12 mouse cellular contexts compared by ENCODE assay signal in genomic region chr11:22969486-22969885, GRCm38 (mm10). TPM values are rescaled to one million over a fixed set of nuclear protein-coding genes. Genes with fewer than 3 reads are reported as not detected.
DNase-seq lines count a peak whose midpoint lies in the region; ATAC-seq and TF ChIP-seq lines count a peak whose summit lies in the region.
"Had no signal": no experiment of that assay in that cellular context is flagged by ENCODE, and none has a peak within 500 bp of the region (broad histone marks: within the 10 kb centered on the region; RNA-seq: fewer than 3 reads in every experiment).

No protein-coding gene starts in this region.

- no peaks in the 10 kb centered on the region for H3K27me3 ChIP-seq in forebrain, embryonic 14.5 days (replicated peaks; ENCODE audit: control insufficient read depth, insufficient read depth, low read length)
- no peaks in the 10 kb centered on the region for H3K27me3 ChIP-seq in forebrain, embryonic 16.5 days (replicated peaks; ENCODE audit: control insufficient read depth, insufficient read depth, low read length)
- H3K27me3 ChIP-seq in liver, embryonic 14.5 days (ENCODE audit: control insufficient read depth, insufficient read depth, low read length) = no peaks in the 10 kb centered on the region
- no peaks in the 10 kb centered on the region for H3K27me3 ChIP-seq in liver, embryonic 11.5 days (replicated peaks; ENCODE audit: control insufficient read depth, insufficient read depth, low read length)
- H3K27me3 ChIP-seq in CH12.LX (replicated peaks) = no peaks in the 10 kb centered on the region
- H3K27me3 ChIP-seq: limb, embryonic 12.5 days; midbrain, embryonic 15.5 days had no signal

- dilution Hi-C loops in CH12.LX (cut with MboI; ENCODE audit: extremely low pct_ligation_motif_present, extremely low pct_unique_long_range_greater_than_20kb, low sequenced_read_pairs) = no loop called here

- TF ChIP-seq RAD21 in CH12.LX (IDR thresholded peaks at IDR 0.05; ENCODE audit: low read depth, low read length) = peak; percentile 97

- H3K36me3 ChIP-seq in forebrain, embryonic 14.5 days (ENCODE audit: control insufficient read depth, insufficient read depth, low read length) = no peaks in the 10 kb centered on the region
- H3K36me3 ChIP-seq in forebrain, embryonic 16.5 days (ENCODE audit: control insufficient read depth, insufficient read depth) = 0 out of 2 replicates have a peak, but pooled peaks cover 5% of the 10 kb centered on the region
- H3K36me3 ChIP-seq in liver, embryonic 14.5 days (replicated peaks; ENCODE audit: control insufficient read depth, insufficient read depth, low read depth) = no peaks in the 10 kb centered on the region
- peaks cover 4% of the 10 kb centered on the region; the same call in 1 of the 2 replicates for H3K36me3 ChIP-seq in liver, embryonic 11.5 days (ENCODE audit: control insufficient read depth, insufficient read depth, low read length)
- peaks cover 4 to 36% of the 10 kb centered on the region in 2 experiments for H3K36me3 ChIP-seq in CH12.LX (replicated peaks in 1 of 2; ENCODE audit: control insufficient read depth in 1 of 2, insufficient read depth in 1 of 2, low read length in 1 of 2)
- H3K36me3 ChIP-seq: midbrain, embryonic 15.5 days had no signal

- peaks cover 9% of the 10 kb centered on the region for H3K79me2 ChIP-seq in CH12.LX (replicated peaks; ENCODE audit: control insufficient read depth, extremely low read depth, insufficient read depth, poor library complexity, severe bottlenecking)

- no peak overlapping the region for H3K27ac ChIP-seq in forebrain, embryonic 14.5 days (ENCODE audit: low read depth, low read length)
- H3K27ac ChIP-seq in forebrain, embryonic 16.5 days (ENCODE audit: low read length) = no peak overlapping the region
- H3K27ac ChIP-seq in liver, embryonic 14.5 days = no peak overlapping the region
- H3K27ac ChIP-seq in liver, embryonic 11.5 days (ENCODE audit: low read depth, low read length) = no peak overlapping the region
- no peak overlapping the region for H3K27ac ChIP-seq in CH12.LX (ENCODE audit: insufficient read depth, low read depth)
- H3K27ac ChIP-seq: limb, embryonic 12.5 days; midbrain, embryonic 15.5 days had no signal

- in situ Hi-C loops in CH12.LX (cut with MboI; ENCODE audit: low pct_ligation_motif_present, low pct_unique_long_range_greater_than_20kb, low sequenced_read_pairs) = no loop called here

- DNase-seq in forebrain, embryonic 14.5 days (ENCODE audit: low spot score) = peak; percentile 60
- DNase-seq in liver, embryonic 14.5 days (ENCODE audit: low read depth in 3 of 3, low spot score in 3 of 3) = peak in 2 of 3 experiments; percentile 26 to 51
- no peak for DNase-seq in liver, embryonic 11.5 days (ENCODE audit: low spot score)
- peak; percentile 64 for DNase-seq in CH12.LX (ENCODE audit: extremely low read depth)
- no peak for DNase-seq in spleen, postnatal 4 days (ENCODE audit: low spot score in 2 of 2)
- DNase-seq in heart, adult 11 months = no peak
- DNase-seq: adrenal gland, postnatal 36 days; cerebellum, postnatal 36 days had no signal

- peaks cover 5% of the 10 kb centered on the region; the same call in 1 of the 2 replicates for H3K4me1 ChIP-seq in forebrain, embryonic 14.5 days (ENCODE audit: control insufficient read depth, insufficient read depth, low read length)
- peaks cover 6% of the 10 kb centered on the region for H3K4me1 ChIP-seq in forebrain, embryonic 16.5 days (replicated peaks; ENCODE audit: control insufficient read depth, insufficient read depth, low read length)
- peaks cover 0 to under 1% of the 10 kb centered on the region in 2 experiments; a peak in 1 of 4 replicates for H3K4me1 ChIP-seq in liver, embryonic 14.5 days (replicated peaks; ENCODE audit: control insufficient read depth in 2 of 2, insufficient read depth in 2 of 2, low read length in 1 of 2)
- no peaks in the 10 kb centered on the region for H3K4me1 ChIP-seq in liver, embryonic 11.5 days (replicated peaks; ENCODE audit: control insufficient read depth, insufficient read depth, low read length)
- H3K4me1 ChIP-seq in CH12.LX (ENCODE audit: control insufficient read depth in 1 of 2, insufficient read depth in 2 of 2) = peaks cover 0 to 4% of the 10 kb centered on the region in 2 experiments; a peak in 1 of 4 replicates

- no peak for TF ChIP-seq POLR2A in CH12.LX (IDR thresholded peaks at IDR 0.05; ENCODE audit: low read depth, low read length)

- no peak overlapping the region for H3K4me2 ChIP-seq in forebrain, embryonic 14.5 days (ENCODE audit: low read length)
- H3K4me2 ChIP-seq in forebrain, embryonic 16.5 days (ENCODE audit: low read length) = no peak overlapping the region
- no peak overlapping the region for H3K4me2 ChIP-seq in liver, embryonic 14.5 days (ENCODE audit: low read depth)
- no peak overlapping the region for H3K4me2 ChIP-seq in liver, embryonic 11.5 days
- H3K4me2 ChIP-seq in CH12.LX (ENCODE audit: insufficient read depth, low read depth, poor library complexity, severe bottlenecking) = no peak overlapping the region
- H3K4me2 ChIP-seq: limb, embryonic 12.5 days; midbrain, embryonic 15.5 days had no signal

- no peak overlapping the region for H3K9ac ChIP-seq in forebrain, embryonic 14.5 days (ENCODE audit: low read length)
- H3K9ac ChIP-seq in forebrain, embryonic 16.5 days (replicated peaks; ENCODE audit: low read depth, low read length) = no peak overlapping the region
- H3K9ac ChIP-seq in liver, embryonic 14.5 days (replicated peaks) = no peak overlapping the region
- H3K9ac ChIP-seq in liver, embryonic 11.5 days (ENCODE audit: low read depth, low read length) = no peak overlapping the region
- no peak overlapping the region for H3K9ac ChIP-seq in CH12.LX (ENCODE audit: insufficient read depth, low read depth)
- H3K9ac ChIP-seq: limb, embryonic 12.5 days; midbrain, embryonic 15.5 days had no signal

- ATAC-seq in forebrain, embryonic 14.5 days = no peak
- ATAC-seq in forebrain, embryonic 16.5 days = no peak
- no peak for ATAC-seq in liver, embryonic 14.5 days (ENCODE audit: insufficient read depth)
- no peak for ATAC-seq in liver, embryonic 11.5 days (replicated peaks; ENCODE audit: low FRiP score)
- ATAC-seq in granulocyte monocyte progenitor cell, adult 5-6 weeks (replicated peaks; ENCODE audit: poor library complexity, severe bottlenecking) = peak; percentile 34; the same call in 1 of the 2 replicates
- ATAC-seq: midbrain, embryonic 15.5 days had no signal

- H3K9me3 ChIP-seq in forebrain, embryonic 14.5 days (replicated peaks; ENCODE audit: control insufficient read depth, low read length) = peaks cover 17% of the 10 kb centered on the region
- H3K9me3 ChIP-seq in forebrain, embryonic 16.5 days (ENCODE audit: control insufficient read depth, low read length) = peaks cover 18% of the 10 kb centered on the region
- no peaks in the 10 kb centered on the region for H3K9me3 ChIP-seq in liver, embryonic 14.5 days (ENCODE audit: control insufficient read depth, low read length)
- H3K9me3 ChIP-seq in liver, embryonic 11.5 days (ENCODE audit: control insufficient read depth, low read length) = peaks cover 12% of the 10 kb centered on the region
- H3K9me3 ChIP-seq in CH12.LX (replicated peaks; ENCODE audit: low read length) = peaks cover 21% of the 10 kb centered on the region

- WGBS in forebrain, embryonic 14.5 days = 66% methylated on average over 6 of the region's 6 CpGs
- 61% methylated on average over 6 of the region's 6 CpGs for WGBS in forebrain, embryonic 16.5 days
- 30% methylated on average over 6 of the region's 6 CpGs for WGBS in liver, embryonic 14.5 days (ENCODE audit: insufficient replicate concordance)
- WGBS in liver, embryonic 11.5 days = 55% methylated on average over 6 of the region's 6 CpGs

- peak; percentile 63 for TF ChIP-seq CTCF in liver, embryonic 14.5 days (IDR thresholded peaks at IDR 0.05; ENCODE audit: low read depth)
- TF ChIP-seq CTCF in CH12.LX (conservative IDR thresholded peaks at IDR 0.05 in 1 of 2, IDR thresholded peaks at IDR 0.05 in 1 of 2; ENCODE audit: low read depth in 2 of 2, low read length in 2 of 2) = peak; percentile 90 to 91

- no peak overlapping the region for H3K4me3 ChIP-seq in forebrain, embryonic 14.5 days (ENCODE audit: low read depth, low read length)
- no peak overlapping the region for H3K4me3 ChIP-seq in forebrain, embryonic 16.5 days (replicated peaks; ENCODE audit: low read length)
- H3K4me3 ChIP-seq in liver, embryonic 14.5 days (ENCODE audit: insufficient read depth in 1 of 2, low read depth in 2 of 2, low read length in 2 of 2) = no peak overlapping the region
- no peak overlapping the region for H3K4me3 ChIP-seq in liver, embryonic 11.5 days (ENCODE audit: low read depth, low read length)
- H3K4me3 ChIP-seq in CH12.LX (replicated peaks in 1 of 3; ENCODE audit: low read depth in 2 of 3, low read length in 2 of 3, poor library complexity in 1 of 3) = no peak overlapping the region
- H3K4me3 ChIP-seq: limb, embryonic 12.5 days; midbrain, embryonic 15.5 days had no signal

- TF ChIP-seq EP300 in liver, embryonic 14.5 days (IDR thresholded peaks at IDR 0.05; ENCODE audit: low read depth) = no peak
- TF ChIP-seq EP300 in CH12.LX (IDR thresholded peaks at IDR 0.05; ENCODE audit: low read length) = no peak

RNA-seq across cellular contexts. Expression of gene Zrsr1, which starts 2.3 kb away (rescaled TPM):
- 4.7 and 5.6 TPM in 2 replicates for polyA plus RNA-seq in forebrain, embryonic 14.5 days (2014; fragmentation: Nextera tagmentation; extraction: Ambion mirVana)
- polyA plus RNA-seq in forebrain, embryonic 16.5 days (2015; fragmentation: Nextera tagmentation; extraction: Ambion mirVana) = 6.1 and 6.6 TPM in 2 replicates
- 6.2 and 12.6 TPM in 2 replicates for polyA plus RNA-seq in liver, embryonic 14.5 days (2012; rRNA removed)
- 1.8 and 2.3 TPM in 2 replicates for polyA plus RNA-seq in liver, embryonic 14.5 days (2014; fragmentation: Nextera tagmentation; extraction: Ambion mirVana)
- 1.7 and 2.1 TPM in 2 replicates for polyA plus RNA-seq in liver, embryonic 11.5 days (2014; fragmentation: Nextera tagmentation; extraction: Ambion mirVana)
- 4.0 and 4.4 TPM in 2 replicates for total RNA-seq in CH12.LX (2012; rRNA removed)
- total RNA-seq in CH12.LX (2014; rRNA removed) = 4.7 and 4.8 TPM in 2 replicates
- 9.3 and 12.9 TPM in 2 replicates for polyA plus RNA-seq in CH12.LX (2012; ENCODE audit: insufficient read length, low read depth)
- 3.2 and 4.1 TPM in 2 replicates for total RNA-seq in granulocyte monocyte progenitor cell, adult 5-6 weeks (2014; fragmentation: Nextera tagmentation)
- total RNA-seq in granulocyte monocyte progenitor cell, adult 5-6 weeks (2017) = 4.5 and 9.3 TPM in 2 replicates

RNA-seq across cellular contexts. Expression of gene Gm28048, which starts 12.4 kb away (rescaled TPM):
- polyA plus RNA-seq in forebrain, embryonic 14.5 days (2014; fragmentation: Nextera tagmentation; extraction: Ambion mirVana) = 4.0 and 4.3 TPM in 2 replicates
- polyA plus RNA-seq in forebrain, embryonic 16.5 days (2015; fragmentation: Nextera tagmentation; extraction: Ambion mirVana) = 3.0 and 6.0 TPM in 2 replicates
- polyA plus RNA-seq in liver, embryonic 14.5 days (2012; rRNA removed) = 2.3 and 2.8 TPM in 2 replicates
- 6.8 and 9.2 TPM in 2 replicates for polyA plus RNA-seq in liver, embryonic 14.5 days (2014; fragmentation: Nextera tagmentation; extraction: Ambion mirVana)
- 17.7 and 20.0 TPM in 2 replicates for polyA plus RNA-seq in liver, embryonic 11.5 days (2014; fragmentation: Nextera tagmentation; extraction: Ambion mirVana)
- total RNA-seq in CH12.LX (2012; rRNA removed) = 30.8 and 32.6 TPM in 2 replicates
- 93.3 and 101 TPM in 2 replicates for total RNA-seq in CH12.LX (2014; rRNA removed)
- polyA plus RNA-seq in CH12.LX (2012; ENCODE audit: insufficient read length, low read depth) = 47.3 and 59.5 TPM in 2 replicates
- 70.6 and 93.5 TPM in 2 replicates for total RNA-seq in granulocyte monocyte progenitor cell, adult 5-6 weeks (2014; fragmentation: Nextera tagmentation)
- total RNA-seq in granulocyte monocyte progenitor cell, adult 5-6 weeks (2017) = 48.6 and 74.5 TPM in 2 replicates

RNA-seq across cellular contexts. Expression of gene Commd1, which starts 12.7 kb away (rescaled TPM):
- 285 and 304 TPM in 2 replicates for polyA plus RNA-seq in forebrain, embryonic 14.5 days (2014; fragmentation: Nextera tagmentation; extraction: Ambion mirVana)
- polyA plus RNA-seq in forebrain, embryonic 16.5 days (2015; fragmentation: Nextera tagmentation; extraction: Ambion mirVana) = 225 and 234 TPM in 2 replicates
- 10.9 and 35.6 TPM in 2 replicates for polyA plus RNA-seq in liver, embryonic 14.5 days (2012; rRNA removed)
- polyA plus RNA-seq in liver, embryonic 14.5 days (2014; fragmentation: Nextera tagmentation; extraction: Ambion mirVana) = 203 and 221 TPM in 2 replicates
- polyA plus RNA-seq in liver, embryonic 11.5 days (2014; fragmentation: Nextera tagmentation; extraction: Ambion mirVana) = 331 and 333 TPM in 2 replicates
- total RNA-seq in CH12.LX (2012; rRNA removed) (109 and 127 TPM in 2 replicates), CH12.LX (2014; rRNA removed) (163 and 192 TPM in 2 replicates)
- 113 and 137 TPM in 2 replicates for polyA plus RNA-seq in CH12.LX (2012; ENCODE audit: insufficient read length, low read depth)
- total RNA-seq in granulocyte monocyte progenitor cell, adult 5-6 weeks (2014; fragmentation: Nextera tagmentation) = 95.6 and 97.6 TPM in 2 replicates
- 119 and 143 TPM in 2 replicates for total RNA-seq in granulocyte monocyte progenitor cell, adult 5-6 weeks (2017)

RNA-seq across cellular contexts. Expression of gene Cct4, which starts 20.8 kb away (rescaled TPM):
- polyA plus RNA-seq in forebrain, embryonic 14.5 days (2014; fragmentation: Nextera tagmentation; extraction: Ambion mirVana) = 378 and 395 TPM in 2 replicates
- 335 and 378 TPM in 2 replicates for polyA plus RNA-seq in forebrain, embryonic 16.5 days (2015; fragmentation: Nextera tagmentation; extraction: Ambion mirVana)
- 41.0 and 65.4 TPM in 2 replicates for polyA plus RNA-seq in liver, embryonic 14.5 days (2012; rRNA removed)
- 142 and 158 TPM in 2 replicates for polyA plus RNA-seq in liver, embryonic 14.5 days (2014; fragmentation: Nextera tagmentation; extraction: Ambion mirVana)
- 399 and 436 TPM in 2 replicates for polyA plus RNA-seq in liver, embryonic 11.5 days (2014; fragmentation: Nextera tagmentation; extraction: Ambion mirVana)
- total RNA-seq in CH12.LX (2012; rRNA removed) = 475 and 482 TPM in 2 replicates
- 874 and 992 TPM in 2 replicates for total RNA-seq in CH12.LX (2014; rRNA removed)
- 512 and 569 TPM in 2 replicates for polyA plus RNA-seq in CH12.LX (2012; ENCODE audit: insufficient read length, low read depth)
- total RNA-seq in granulocyte monocyte progenitor cell, adult 5-6 weeks (2014; fragmentation: Nextera tagmentation) = 190 and 205 TPM in 2 replicates
- 260 and 305 TPM in 2 replicates for total RNA-seq in granulocyte monocyte progenitor cell, adult 5-6 weeks (2017)

RNA-seq across cellular contexts. Expression of gene Fam161a, which starts 37.8 kb away (rescaled TPM):
- 3.2 and 4.1 TPM in 2 replicates for polyA plus RNA-seq in forebrain, embryonic 14.5 days (2014; fragmentation: Nextera tagmentation; extraction: Ambion mirVana)
- polyA plus RNA-seq in forebrain, embryonic 16.5 days (2015; fragmentation: Nextera tagmentation; extraction: Ambion mirVana) = 3.6 and 3.9 TPM in 2 replicates
- 0.61 and 0.93 TPM in 2 replicates for polyA plus RNA-seq in liver, embryonic 14.5 days (2012; rRNA removed)
- 1.4 and 1.9 TPM in 2 replicates for polyA plus RNA-seq in liver, embryonic 14.5 days (2014; fragmentation: Nextera tagmentation; extraction: Ambion mirVana)
- polyA plus RNA-seq in liver, embryonic 11.5 days (2014; fragmentation: Nextera tagmentation; extraction: Ambion mirVana) = 1.1 and 1.9 TPM in 2 replicates
- total RNA-seq in CH12.LX (2012; rRNA removed) (1.5 and 2.0 TPM in 2 replicates), CH12.LX (2014; rRNA removed) (0.69 and 1.4 TPM in 2 replicates)
- polyA plus RNA-seq in CH12.LX (2012; ENCODE audit: insufficient read length, low read depth) = 1.3 and 2.0 TPM in 2 replicates
- total RNA-seq in granulocyte monocyte progenitor cell, adult 5-6 weeks (2014; fragmentation: Nextera tagmentation) = 2.4 and 3.6 TPM in 2 replicates
- 1.3 and 1.7 TPM in 2 replicates for total RNA-seq in granulocyte monocyte progenitor cell, adult 5-6 weeks (2017)

Comparison
In these comparisons a context has a peak if more than half of its experiments do, and no peak if none do; other contexts are left out.
1. DNase-seq: peak in forebrain, embryonic 14.5 days (single experiment), liver, embryonic 14.5 days (2 of 3) and CH12.LX (single experiment); none in liver, embryonic 11.5 days (single experiment), spleen, postnatal 4 days (0 of 2) and heart, adult 11 months (single experiment).